Mouse (Mus musculus): Measurements from ENCODE around the gene Tmem178b. TPM values are rescaled to one million over a fixed set of nuclear protein-coding genes. Genes with fewer than 3 reads are reported as not detected.

Gene Tmem178b
- 0.06 and 0.18 TPM in 2 replicates for polyA plus RNA-seq (2016; fragmentation: Nextera tagmentation; extraction: Ambion mirVana)

- no peak for DNase-seq (ENCODE audit: low spot score)
- Histone ChIP-seq H3K27me3 (ENCODE audit: insufficient read depth, poor library complexity, severe bottlenecking) (peaks cover 72% of the 10 kb centered on the region), H3K4me3 (peak within 1 kb of the TSS; percentile 65), H3K27ac (no peak within 1 kb of the TSS), H3K9me3 (no peaks in the 10 kb centered on the region), H3K36me3 (no peaks in the 10 kb centered on the region), H3K4me1 (peaks cover 24% of the 10 kb centered on the region)
- under 1% methylated on average over 63 of the region's 63 CpGs for WGBS
These were observed at the start of gene Tmem178b for GRCm38 (mm10) chr6:39872901-39873591. TSS of gene Tmem178b (plus strand) at chr6:39873271.

GRCm38 (mm10) chr6:39828736-39829135 is 44.3 kb upstream of the Tmem178b start:
- 85% methylated on average over 5 of the region's 5 CpGs for WGBS
- Histone ChIP-seq H3K36me3 (no peaks in the 10 kb centered on the region), H3K27me3 (ENCODE audit: insufficient read depth, poor library complexity, severe bottlenecking) (no peaks in the 10 kb centered on the region), H3K4me3 (no peak overlapping the region), H3K27ac (no peak overlapping the region), H3K4me1 (no peaks in the 10 kb centered on the region), H3K9me3 (no peaks in the 10 kb centered on the region)
- no peak for DNase-seq (ENCODE audit: low spot score)

DNA sequence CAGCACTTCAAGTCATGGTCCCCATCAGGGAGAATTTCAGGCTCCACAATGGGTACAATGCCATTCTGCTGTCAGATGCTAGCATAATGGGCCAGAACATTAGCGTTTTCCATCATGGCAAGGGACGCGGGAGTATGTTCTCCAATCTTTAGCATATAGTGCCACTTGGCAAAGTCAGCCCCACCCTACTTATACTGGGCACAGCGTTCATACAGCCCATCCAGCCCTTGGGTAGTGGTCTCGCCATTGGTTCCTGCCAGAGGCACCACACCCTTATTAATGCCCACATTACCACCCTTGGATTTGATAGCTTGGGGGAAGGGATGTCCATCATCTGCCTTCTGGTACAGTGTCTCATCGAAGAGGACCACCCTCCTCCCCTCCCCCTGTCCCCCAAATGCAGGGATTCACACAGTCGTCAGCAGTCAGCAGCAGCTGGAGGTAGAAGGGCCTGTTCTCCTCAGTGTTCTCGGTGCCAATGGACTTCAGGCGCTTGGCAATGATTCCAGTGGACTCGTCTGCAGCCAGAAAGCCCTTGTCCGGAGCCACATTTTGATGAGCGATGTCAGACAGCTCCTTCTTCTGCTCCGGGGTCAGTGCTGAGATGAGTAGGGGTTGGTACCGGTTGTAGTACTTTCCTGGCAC is 29.3 kb upstream of the Tmem178b start:
- DNase-seq (ENCODE audit: low spot score), result no peak
- no peaks in the 10 kb centered on the region for H3K4me1 ChIP-seq
- 84% methylated on average over 14 of the region's 14 CpGs for WGBS
- H3K9me3 ChIP-seq, result no peaks in the 10 kb centered on the region
- no peak overlapping the region for H3K27ac ChIP-seq
- H3K4me3 ChIP-seq, result no peak overlapping the region
- H3K27me3 ChIP-seq (ENCODE audit: insufficient read depth, poor library complexity, severe bottlenecking), result no peaks in the 10 kb centered on the region
- H3K36me3 ChIP-seq, result no peaks in the 10 kb centered on the region

- no peaks in the 10 kb centered on the region for H3K9me3 ChIP-seq
- H3K27ac ChIP-seq, result no peak overlapping the region
- H3K4me3 ChIP-seq, result no peak overlapping the region
- H3K36me3 ChIP-seq, result no peaks in the 10 kb centered on the region
- no peaks in the 10 kb centered on the region for H3K27me3 ChIP-seq (ENCODE audit: insufficient read depth, poor library complexity, severe bottlenecking)
- H3K4me1 ChIP-seq, result no peaks in the 10 kb centered on the region
- no peak for DNase-seq (ENCODE audit: low spot score)
- WGBS, result 72% methylated on average over 2 of the region's 2 CpGs
These were observed 25.5 kb upstream of the Tmem178b start for GRCm38 (mm10) chr6:39847538-39847937.

DNA sequence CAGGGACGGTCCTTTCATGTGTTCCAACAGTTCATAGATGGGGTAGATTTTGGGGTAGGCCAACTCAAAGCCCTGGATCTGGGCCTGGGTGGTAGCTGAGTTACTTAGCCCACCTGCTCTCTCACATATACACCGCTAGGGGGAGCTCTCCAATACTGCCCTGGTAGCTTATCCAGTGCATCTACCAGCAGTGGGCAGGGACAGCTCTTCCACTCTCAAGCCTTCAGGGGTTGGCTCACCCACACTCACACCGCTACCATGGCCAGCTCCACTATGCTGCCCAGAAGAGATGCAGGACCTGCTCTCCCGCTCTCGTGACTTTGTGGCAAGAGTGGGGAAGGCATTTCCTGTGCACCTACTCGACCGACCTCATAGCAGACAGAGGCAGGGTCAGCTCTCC is 24.3 kb upstream of the Tmem178b start:
- H3K4me1 ChIP-seq, result no peaks in the 10 kb centered on the region
- no peaks in the 10 kb centered on the region for H3K36me3 ChIP-seq
- no peak overlapping the region for H3K4me3 ChIP-seq
- 34% methylated on average over 7 of the region's 7 CpGs for WGBS
- DNase-seq (ENCODE audit: low spot score), result no peak
- no peaks in the 10 kb centered on the region for H3K9me3 ChIP-seq
- no peak overlapping the region for H3K27ac ChIP-seq
- H3K27me3 ChIP-seq (ENCODE audit: insufficient read depth, poor library complexity, severe bottlenecking), result no peaks in the 10 kb centered on the region

- no peak for DNase-seq (ENCODE audit: low spot score)
- Histone ChIP-seq H3K4me1 (no peaks in the 10 kb centered on the region), H3K36me3 (no peaks in the 10 kb centered on the region), H3K27me3 (ENCODE audit: insufficient read depth, poor library complexity, severe bottlenecking) (no peaks in the 10 kb centered on the region), H3K9me3 (no peaks in the 10 kb centered on the region), H3K4me3 (no peak overlapping the region), H3K27ac (no peak overlapping the region)
- 86% methylated on average over 4 of the region's 4 CpGs for WGBS
These were observed 23.4 kb upstream of the Tmem178b start for GRCm38 (mm10) chr6:39849667-39850066.

DNA sequence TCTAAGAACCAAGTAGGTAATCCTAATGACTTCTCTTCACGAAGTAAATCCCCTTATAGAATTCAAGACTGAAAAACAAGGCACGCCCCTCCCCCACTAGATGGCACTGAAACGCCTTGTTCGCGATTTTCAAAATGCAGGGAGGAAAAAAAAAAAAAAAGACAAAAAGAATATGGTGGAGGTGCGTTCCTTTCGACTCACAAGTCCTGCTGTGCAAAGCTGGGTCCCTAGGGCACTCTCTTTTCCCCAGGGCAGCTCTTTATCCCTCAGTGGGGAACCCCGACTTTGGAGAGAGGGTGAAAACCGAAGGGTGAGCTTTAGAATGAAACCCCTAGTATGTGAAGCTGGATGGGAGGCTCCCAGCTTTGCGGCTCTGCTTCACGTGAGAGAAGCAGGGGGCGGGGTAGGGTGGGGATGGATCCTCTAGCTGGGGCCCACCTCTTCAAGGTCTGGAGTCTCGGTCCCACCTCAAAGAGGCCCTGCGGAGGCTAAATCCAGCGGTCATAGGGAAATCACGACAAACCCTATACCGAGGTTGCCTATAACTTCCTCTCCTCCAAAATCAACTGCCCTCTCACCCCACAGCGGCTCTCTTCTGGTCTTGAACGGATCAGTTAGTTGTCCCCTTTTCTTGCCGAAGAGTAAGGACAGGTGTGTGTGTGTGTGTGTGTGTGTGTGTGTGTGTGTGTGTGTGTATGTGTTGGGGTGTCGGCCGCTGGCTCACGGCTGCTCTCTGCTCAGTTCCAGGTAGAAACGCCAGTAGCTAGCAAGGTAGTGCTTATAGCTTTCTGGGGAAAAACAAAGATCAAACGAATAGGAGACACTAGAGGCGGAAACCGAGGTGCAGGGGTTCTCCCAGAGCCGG is 2.6 kb upstream of the Tmem178b start:
- H3K36me3 ChIP-seq, result no peaks in the 10 kb centered on the region
- no peak overlapping the region for H3K27ac ChIP-seq
- WGBS, result 2% methylated on average over 28 of the region's 28 CpGs

GRCm38 (mm10) chr6:39871381-39872305 is 1.4 kb upstream of the Tmem178b start:
- peaks cover 72% of the 10 kb centered on the region for H3K27me3 ChIP-seq (ENCODE audit: insufficient read depth, poor library complexity, severe bottlenecking)
- H3K4me1 ChIP-seq, result peaks cover 24% of the 10 kb centered on the region
- WGBS, result under 1% methylated on average over 70 of the region's 71 CpGs
- no peaks in the 10 kb centered on the region for H3K9me3 ChIP-seq
- DNase-seq (ENCODE audit: low spot score), result peak; percentile 79
- H3K36me3 ChIP-seq, result no peaks in the 10 kb centered on the region
- H3K4me3 ChIP-seq, result peak overlapping the region; percentile 65
- no peak overlapping the region for H3K27ac ChIP-seq

More for the DNA sequence above, 2.6 kb upstream of the Tmem178b start:
- H3K9me3 ChIP-seq, result no peaks in the 10 kb centered on the region
- no peak for DNase-seq (ENCODE audit: low spot score)
- H3K4me3 ChIP-seq, result peak overlapping the region; percentile 65
- peaks cover 72% of the 10 kb centered on the region for H3K27me3 ChIP-seq (ENCODE audit: insufficient read depth, poor library complexity, severe bottlenecking)
- H3K4me1 ChIP-seq, result peaks cover 24% of the 10 kb centered on the region

- no peak overlapping the region for H3K27ac ChIP-seq
- peaks cover 24% of the 10 kb centered on the region for H3K4me1 ChIP-seq
- H3K36me3 ChIP-seq, result no peaks in the 10 kb centered on the region
- no peaks in the 10 kb centered on the region for H3K9me3 ChIP-seq
- peaks cover 72% of the 10 kb centered on the region for H3K27me3 ChIP-seq (ENCODE audit: insufficient read depth, poor library complexity, severe bottlenecking)
- H3K4me3 ChIP-seq, result peak overlapping the region; percentile 65
- 0% methylated on average over 39 of the region's 39 CpGs for WGBS
- no peak for DNase-seq (ENCODE audit: low spot score)
These were observed 668 bp upstream of the Tmem178b start for GRCm38 (mm10) chr6:39872306-39872900.

GRCm38 (mm10) chr6:39875186-39875585 is 2.1 kb downstream of the Tmem178b start:
- peaks cover 24% of the 10 kb centered on the region for H3K4me1 ChIP-seq
- peaks cover 52% of the 10 kb centered on the region for H3K27me3 ChIP-seq (ENCODE audit: insufficient read depth, poor library complexity, severe bottlenecking)
- H3K9me3 ChIP-seq, result no peaks in the 10 kb centered on the region
- DNase-seq (ENCODE audit: low spot score), result no peak
- no peak overlapping the region for H3K27ac ChIP-seq
- whole genome bisulfite sequencing, result 67% methylated on average over 4 of the region's 4 CpGs
- H3K4me3 ChIP-seq, result no peak overlapping the region
- no peaks in the 10 kb centered on the region for H3K36me3 ChIP-seq

DNA sequence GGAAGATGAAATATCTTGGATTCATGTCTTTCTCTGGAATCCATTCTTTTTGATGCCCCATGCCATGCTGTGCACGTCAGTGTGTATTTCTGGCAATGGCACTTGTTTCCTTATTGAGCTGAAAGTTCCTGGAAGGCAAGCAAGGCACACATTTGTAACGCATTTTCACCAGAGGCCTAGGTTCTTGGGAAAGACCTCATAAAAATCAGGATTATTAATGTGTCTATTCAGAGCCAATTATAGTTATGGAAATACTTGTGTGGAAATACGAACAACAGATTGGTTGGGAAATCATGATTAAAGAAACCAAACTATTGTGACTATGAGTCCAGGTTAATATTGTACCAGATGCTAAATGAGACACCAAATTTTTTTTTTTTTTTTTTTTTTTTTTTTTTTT is 3.4 kb downstream of the Tmem178b start:
- Histone ChIP-seq H3K4me1 (peaks cover 20% of the 10 kb centered on the region), H3K4me3 (no peak overlapping the region), H3K27me3 (ENCODE audit: insufficient read depth, poor library complexity, severe bottlenecking) (peaks cover 39% of the 10 kb centered on the region), H3K36me3 (no peaks in the 10 kb centered on the region), H3K27ac (no peak overlapping the region), H3K9me3 (no peaks in the 10 kb centered on the region)
- no peak for DNase-seq (ENCODE audit: low spot score)
- 72% methylated on average over 3 of the region's 3 CpGs for WGBS

DNA sequence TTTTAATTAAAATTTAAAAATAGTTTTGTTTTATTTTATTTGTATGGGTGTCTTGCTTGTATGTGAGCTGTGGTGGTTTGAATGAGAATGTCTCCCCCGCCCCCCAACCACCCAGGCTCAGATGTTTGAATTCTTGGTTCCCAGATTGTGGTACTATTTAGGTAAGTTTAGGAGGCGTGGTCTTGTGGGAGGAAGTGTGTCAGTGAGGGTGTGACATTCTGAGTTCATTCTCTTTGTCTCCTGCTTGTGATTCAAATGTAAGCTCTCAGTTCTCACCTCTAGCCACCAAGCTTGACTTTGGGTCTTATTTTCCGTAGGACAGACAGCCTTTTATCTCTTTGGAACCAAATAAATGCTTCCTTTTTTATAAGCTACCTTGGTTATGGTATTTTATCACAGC is 17.7 kb downstream of the Tmem178b start:
- Histone ChIP-seq H3K36me3 (no peaks in the 10 kb centered on the region), H3K9me3 (no peaks in the 10 kb centered on the region), H3K27me3 (ENCODE audit: insufficient read depth, poor library complexity, severe bottlenecking) (no peaks in the 10 kb centered on the region), H3K4me3 (no peak overlapping the region), H3K4me1 (no peaks in the 10 kb centered on the region), H3K27ac (no peak overlapping the region)
- no peak for DNase-seq (ENCODE audit: low spot score)
- WGBS, result 70% methylated on average over 3 of the region's 3 CpGs

Measured in heart, embryonic 10.5 days (tissue).